Mouse (Mus musculus) limb, embryonic 15.5 days (tissue): Measurements from ENCODE around the gene Akr1b8. TPM values are rescaled to one million over a fixed set of nuclear protein-coding genes. Genes with fewer than 3 reads are reported as not detected.

ENCODE experiments used
- ATAC-seq: fragments of 200-750 bp; cut with Nextera tagmentation; 2 replicates; pipeline ENCODE4 v1.8.0; 2017; ENCODE audit warnings: low read depth, moderate TSS enrichment; ENCODE audit not compliant: insufficient number of reproducible peaks, low FRiP score, low TSS enrichment
- H3K27ac ChIP-seq: fragments of 300-500 bp; sonication (generic); 2 replicates; pipeline ENCODE4 v1.5.1; 2015; ENCODE audit warnings: moderate library complexity, mild to moderate bottlenecking, inconsistent platforms
- H3K27me3 ChIP-seq: fragments of 300-500 bp; sonication (generic); 2 replicates; pipeline ENCODE4 v1.6.1; 2015; ENCODE audit warnings: inconsistent platforms
- H3K36me3 ChIP-seq: fragments of 300-500 bp; sonication (generic); 2 replicates; pipeline ENCODE4 v1.6.1; 2015; ENCODE audit warnings: inconsistent platforms
- H3K4me1 ChIP-seq: fragments of 300-500 bp; sonication (generic); 2 replicates; pipeline ENCODE4 v1.6.1; 2015; ENCODE audit warnings: inconsistent platforms
- H3K4me2 ChIP-seq: fragments of 300-500 bp; sonication (generic); 2 replicates; pipeline ENCODE4 v1.6.1; 2015; ENCODE audit warnings: mild to moderate bottlenecking, inconsistent platforms
- H3K4me3 ChIP-seq: fragments of 300-500 bp; sonication (generic); 2 replicates; pipeline ENCODE4 v1.5.1; 2015; ENCODE audit warnings: mild to moderate bottlenecking, inconsistent platforms
- H3K9ac ChIP-seq: fragments of 300-500 bp; sonication (generic); 2 replicates; pipeline ENCODE4 v1.6.1; 2015; ENCODE audit warnings: inconsistent platforms
- H3K9me3 ChIP-seq: fragments of 300-500 bp; sonication (generic); 2 replicates; pipeline ENCODE4 v1.6.1; 2016; ENCODE audit warnings: inconsistent platforms
- WGBS: fragments of 180-500 bp; shearing (Covaris S2); methylation state at CpG from one replicate; pipeline ENCODE4 v1.1.7; 2015; 5-methylcytosine and 5-hydroxymethylcytosine counted together
- polyA plus RNA-seq: library from polyadenylated mRNA; unstranded; fragments of >200 nt; fragmentation: Nextera tagmentation; extraction: Ambion mirVana; gene quantifications from 2 replicates; pipeline ENCODE4 v1.2.1, GENCODE M21; 2015

The Akr1b8 gene
- polyA plus RNA-seq, 1 experiment from 2014 or later: 5.7 TPM

GRCm38 (mm10) chr6:34384110-34384661 lies 30.3 kb downstream of the Akr1b8 start, which contains the start of gene Akr1b10:
Gene Akr1b10, plus strand, starts transcription at chr6:34384218.
- H3K27me3 ChIP-seq: no peaks in the 10 kb centered on the region
- WGBS: 1% methylated on average over 17 of the region's 17 CpGs

GRCm38 (mm10) chr6:34384701-34385370 lies 30.9 kb downstream of the Akr1b8 start:
- Histone ChIP-seq H3K27ac (0 out of 2 replicates have a peak overlapping the region, but pooled peaks have one; percentile 3), H3K4me2 (peak overlapping the region; percentile 70), H3K36me3 (no peaks in the 10 kb centered on the region), H3K4me1 (peaks cover 15% of the 10 kb centered on the region), H3K27me3 (no peaks in the 10 kb centered on the region), H3K4me3 (peak overlapping the region; percentile 39), H3K9ac (no peak overlapping the region), H3K9me3 (no peaks in the 10 kb centered on the region)
- WGBS: 4% methylated on average over 13 of the region's 13 CpGs
- ATAC-seq: 0 out of 2 replicates have a peak, but pooled peaks have one; percentile 67

More at GRCm38 (mm10) chr6:34384110-34384661, 30.3 kb downstream of the Akr1b8 start, which contains the start of gene Akr1b10:
- H3K9ac ChIP-seq: no peak within 1 kb of the TSS
- 0 out of 2 replicates have a peak within 1 kb of the TSS, but pooled peaks have one; percentile 3 for H3K27ac ChIP-seq
- H3K4me3 ChIP-seq: peak within 1 kb of the TSS; percentile 39
- H3K36me3 ChIP-seq: no peaks in the 10 kb centered on the region
- H3K9me3 ChIP-seq: no peaks in the 10 kb centered on the region
- H3K4me1 ChIP-seq: peaks cover 15% of the 10 kb centered on the region
- H3K4me2 ChIP-seq: peak within 1 kb of the TSS; percentile 70
- no peak for ATAC-seq

- Histone ChIP-seq H3K36me3 (no peaks in the 10 kb centered on the region), H3K9ac (no peak overlapping the region), H3K27ac (no peak overlapping the region), H3K4me3 (no peak overlapping the region), H3K9me3 (no peaks in the 10 kb centered on the region), H3K4me2 (no peak overlapping the region), H3K27me3 (no peaks in the 10 kb centered on the region), H3K4me1 (peaks cover 15% of the 10 kb centered on the region)
- 72% methylated on average over 4 of the region's 4 CpGs for WGBS
- no peak for ATAC-seq
Observed at GRCm38 (mm10) chr6:34388420-34389156, 34.7 kb downstream of the Akr1b8 start.

GRCm38 (mm10) chr6:34395897-34396296 lies 42.0 kb downstream of the Akr1b8 start:
- 62% methylated on average over 5 of the region's 5 CpGs for WGBS
- Histone ChIP-seq H3K4me1 (no peaks in the 10 kb centered on the region), H3K4me2 (no peak overlapping the region), H3K36me3 (no peaks in the 10 kb centered on the region), H3K4me3 (no peak overlapping the region), H3K27ac (no peak overlapping the region), H3K9me3 (no peaks in the 10 kb centered on the region), H3K9ac (no peak overlapping the region), H3K27me3 (no peaks in the 10 kb centered on the region)
- ATAC-seq: no peak

- Histone ChIP-seq H3K36me3 (no peaks in the 10 kb centered on the region), H3K27ac (no peak overlapping the region), H3K4me1 (no peaks in the 10 kb centered on the region), H3K4me3 (no peak overlapping the region), H3K4me2 (no peak overlapping the region), H3K27me3 (no peaks in the 10 kb centered on the region), H3K9me3 (no peaks in the 10 kb centered on the region), H3K9ac (no peak overlapping the region)
- WGBS: 91% methylated on average over 6 of the region's 6 CpGs
- no peak for ATAC-seq
Observed at GRCm38 (mm10) chr6:34398431-34398830, 44.5 kb downstream of the Akr1b8 start.

- Histone ChIP-seq H3K9ac (no peak overlapping the region), H3K9me3 (no peaks in the 10 kb centered on the region), H3K4me2 (no peak overlapping the region), H3K4me1 (no peaks in the 10 kb centered on the region), H3K36me3 (no peaks in the 10 kb centered on the region), H3K27me3 (no peaks in the 10 kb centered on the region), H3K4me3 (no peak overlapping the region), H3K27ac (no peak overlapping the region)
- WGBS: 83% methylated on average over 13 of the region's 13 CpGs
- ATAC-seq: no peak
Observed at GRCm38 (mm10) chr6:34399606-34400220, 45.8 kb downstream of the Akr1b8 start.

- H3K4me3 ChIP-seq: no peak overlapping the region
- no peak overlapping the region for H3K9ac ChIP-seq
- H3K4me1 ChIP-seq: no peaks in the 10 kb centered on the region
- WGBS: 78% methylated on average over 2 of the region's 2 CpGs
- no peak overlapping the region for H3K4me2 ChIP-seq
- H3K9me3 ChIP-seq: no peaks in the 10 kb centered on the region
- ATAC-seq: no peak
- H3K36me3 ChIP-seq: no peaks in the 10 kb centered on the region
- H3K27ac ChIP-seq: no peak overlapping the region
- H3K27me3 ChIP-seq: no peaks in the 10 kb centered on the region
Observed at GRCm38 (mm10) chr6:34400696-34401095, 46.8 kb downstream of the Akr1b8 start.

- Histone ChIP-seq H3K9me3 (no peaks in the 10 kb centered on the region), H3K4me1 (no peaks in the 10 kb centered on the region), H3K4me3 (no peak overlapping the region), H3K36me3 (no peaks in the 10 kb centered on the region), H3K4me2 (no peak overlapping the region), H3K27me3 (no peaks in the 10 kb centered on the region), H3K9ac (no peak overlapping the region), H3K27ac (no peak overlapping the region; the same call in 1 of the 2 replicates)
- 81% methylated on average over 4 of the region's 4 CpGs for WGBS
- no peak for ATAC-seq
Observed at GRCm38 (mm10) chr6:34406746-34407145, 52.8 kb downstream of the Akr1b8 start.

GRCm38 (mm10) chr6:34407403-34407802 lies 53.5 kb downstream of the Akr1b8 start:
- H3K4me2 ChIP-seq: no peak overlapping the region
- H3K27ac ChIP-seq: peak overlapping the region; percentile 43; the same call in 1 of the 2 replicates
- H3K4me1 ChIP-seq: no peaks in the 10 kb centered on the region
- H3K9me3 ChIP-seq: no peaks in the 10 kb centered on the region
- H3K36me3 ChIP-seq: no peaks in the 10 kb centered on the region
- WGBS: 66% methylated on average over 10 of the region's 10 CpGs
- ATAC-seq: no peak
- H3K9ac ChIP-seq: no peak overlapping the region
- H3K27me3 ChIP-seq: no peaks in the 10 kb centered on the region
- H3K4me3 ChIP-seq: no peak overlapping the region

- Histone ChIP-seq H3K4me3 (no peak within 1 kb of the TSS), H3K27me3 (no peaks in the 10 kb centered on the region), H3K27ac (no peak within 1 kb of the TSS), H3K36me3 (no peaks in the 10 kb centered on the region), H3K4me2 (no peak within 1 kb of the TSS), H3K9me3 (no peaks in the 10 kb centered on the region), H3K4me1 (no peaks in the 10 kb centered on the region), H3K9ac (no peak within 1 kb of the TSS)
- no peak for ATAC-seq
- 52% methylated on average over 6 of the region's 6 CpGs for WGBS
Observed at GRCm38 (mm10) chr6:34412023-34412422, 58.1 kb downstream of the Akr1b8 start, which contains the start of gene Akr1b7. Gene Akr1b7, plus strand, starts transcription at chr6:34412334.

- no peaks in the 10 kb centered on the region for H3K36me3 ChIP-seq
- H3K9ac ChIP-seq: no peak overlapping the region
- 77% methylated on average over 1 of the region's 1 CpGs for WGBS
- no peak overlapping the region for H3K27ac ChIP-seq
- no peaks in the 10 kb centered on the region for H3K9me3 ChIP-seq
- ATAC-seq: no peak
- no peaks in the 10 kb centered on the region for H3K27me3 ChIP-seq
- no peak overlapping the region for H3K4me3 ChIP-seq
- no peaks in the 10 kb centered on the region for H3K4me1 ChIP-seq
- H3K4me2 ChIP-seq: no peak overlapping the region
Observed at GRCm38 (mm10) chr6:34412688-34413087, 58.8 kb downstream of the Akr1b8 start.
